Mouse (Mus musculus): ENCODE data around the gene Fgfr2. TPM values are rescaled to one million over a fixed set of nuclear protein-coding genes. Genes with fewer than 3 reads are reported as not detected.

The Fgfr2 gene
- polyA plus RNA-seq, 1 experiment = 12.0 TPM

GRCm38 (mm10) chr7:132738844-132739243, 384.3 kb downstream of the Fgfr2 start:
- H3K4me3 ChIP-seq (ENCODE audit: insufficient read depth, low read depth, low read length) = no peak overlapping the region
- H3K4me1 ChIP-seq (ENCODE audit: control insufficient read depth, insufficient read depth, insufficient read length, low read length) = peaks cover 39% of the 10 kb centered on the region
- H3K27ac ChIP-seq (replicated peaks; ENCODE audit: low read depth, low read length) = no peak overlapping the region

- peaks cover 57% of the 10 kb centered on the region for H3K4me1 ChIP-seq (ENCODE audit: control insufficient read depth, insufficient read depth, insufficient read length, low read length)
- H3K4me3 ChIP-seq (ENCODE audit: insufficient read depth, low read depth, low read length) = no peak overlapping the region
- H3K27ac ChIP-seq (replicated peaks; ENCODE audit: low read depth, low read length) = peak overlapping the region; percentile 75
These were observed 386.9 kb downstream of the Fgfr2 start for GRCm38 (mm10) chr7:132736099-132736862.

- Histone ChIP-seq H3K27ac (replicated peaks; ENCODE audit: low read depth, low read length) (peak overlapping the region; percentile 75), H3K4me1 (ENCODE audit: control insufficient read depth, insufficient read depth, insufficient read length, low read length) (peaks cover 63% of the 10 kb centered on the region), H3K4me3 (ENCODE audit: insufficient read depth, low read depth, low read length) (no peak overlapping the region)
These were observed 388.0 kb downstream of the Fgfr2 start for GRCm38 (mm10) chr7:132735145-132735544.

GRCm38 (mm10) chr7:132734222-132734621, 388.9 kb downstream of the Fgfr2 start:
- peaks cover 70% of the 10 kb centered on the region for H3K4me1 ChIP-seq (ENCODE audit: control insufficient read depth, insufficient read depth, insufficient read length, low read length)
- H3K27ac ChIP-seq (replicated peaks; ENCODE audit: low read depth, low read length) = peak overlapping the region; percentile 35; the same call in 1 of the 2 replicates
- no peak overlapping the region for H3K4me3 ChIP-seq (ENCODE audit: insufficient read depth, low read depth, low read length)

DNA sequence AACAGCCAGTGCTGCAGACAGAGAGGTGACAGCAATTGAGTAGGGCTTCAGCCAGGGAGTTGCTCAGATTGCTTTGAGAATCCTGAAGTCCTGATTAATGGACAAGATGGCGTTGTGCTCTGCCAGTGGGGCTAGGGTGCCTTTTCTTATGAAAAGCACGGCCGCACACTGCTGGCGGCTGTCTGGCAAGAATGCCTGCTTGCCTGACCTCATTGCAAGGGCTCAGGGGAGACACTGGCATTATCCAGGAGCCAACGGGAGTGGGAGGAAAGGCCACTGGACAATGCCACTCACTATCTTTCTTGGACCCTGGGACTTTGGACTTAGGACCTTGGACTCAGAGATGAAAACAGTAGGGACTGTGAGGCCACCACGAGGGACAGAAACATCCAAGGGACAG, 389.6 kb downstream of the Fgfr2 start:
- peak overlapping the region; percentile 35; the same call in 1 of the 2 replicates for H3K27ac ChIP-seq (replicated peaks; ENCODE audit: low read depth, low read length)
- H3K4me3 ChIP-seq (ENCODE audit: insufficient read depth, low read depth, low read length) = no peak overlapping the region
- H3K4me1 ChIP-seq (ENCODE audit: control insufficient read depth, insufficient read depth, insufficient read length, low read length) = peaks cover 73% of the 10 kb centered on the region

- peaks cover 68% of the 10 kb centered on the region for H3K4me1 ChIP-seq (ENCODE audit: control insufficient read depth, insufficient read depth, insufficient read length, low read length)
- no peak overlapping the region for H3K4me3 ChIP-seq (ENCODE audit: insufficient read depth, low read depth, low read length)
- H3K27ac ChIP-seq (replicated peaks; ENCODE audit: low read depth, low read length) = no peak overlapping the region
These were observed 390.9 kb downstream of the Fgfr2 start for GRCm38 (mm10) chr7:132732136-132732789.

DNA sequence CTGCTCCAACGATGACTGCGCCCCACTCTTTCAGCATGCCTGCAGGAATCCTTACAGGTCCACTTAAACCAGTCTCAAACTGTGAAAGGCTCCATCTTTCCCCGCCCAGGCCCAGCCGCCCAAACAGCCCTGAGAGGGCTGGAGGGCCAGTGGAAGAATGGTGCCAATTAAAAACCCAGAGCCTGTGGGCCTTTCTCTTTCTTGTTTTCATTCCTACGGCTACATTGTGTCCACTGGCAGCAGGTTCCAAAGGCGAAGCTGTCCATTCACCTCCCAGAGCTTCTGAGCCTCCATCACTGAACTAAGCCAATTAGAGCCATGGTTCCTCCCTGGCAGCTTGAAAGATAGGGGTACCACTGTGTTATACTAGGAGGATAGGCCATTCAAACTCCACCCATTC, 391.6 kb downstream of the Fgfr2 start:
- H3K4me3 ChIP-seq (ENCODE audit: insufficient read depth, low read depth, low read length) = no peak overlapping the region

GRCm38 (mm10) chr7:132730510-132730909, 392.6 kb downstream of the Fgfr2 start:
- Histone ChIP-seq H3K27ac (replicated peaks; ENCODE audit: low read depth, low read length) (no peak overlapping the region; the same call in 1 of the 2 replicates), H3K4me3 (ENCODE audit: insufficient read depth, low read depth, low read length) (no peak overlapping the region), H3K4me1 (ENCODE audit: control insufficient read depth, insufficient read depth, insufficient read length, low read length) (peaks cover 61% of the 10 kb centered on the region)

More for the DNA sequence above, 391.6 kb downstream of the Fgfr2 start:
- Histone ChIP-seq H3K4me1 (ENCODE audit: control insufficient read depth, insufficient read depth, insufficient read length, low read length) (peaks cover 67% of the 10 kb centered on the region), H3K27ac (replicated peaks; ENCODE audit: low read depth, low read length) (0 out of 2 replicates have a peak overlapping the region, but pooled peaks have one; percentile 19)

DNA sequence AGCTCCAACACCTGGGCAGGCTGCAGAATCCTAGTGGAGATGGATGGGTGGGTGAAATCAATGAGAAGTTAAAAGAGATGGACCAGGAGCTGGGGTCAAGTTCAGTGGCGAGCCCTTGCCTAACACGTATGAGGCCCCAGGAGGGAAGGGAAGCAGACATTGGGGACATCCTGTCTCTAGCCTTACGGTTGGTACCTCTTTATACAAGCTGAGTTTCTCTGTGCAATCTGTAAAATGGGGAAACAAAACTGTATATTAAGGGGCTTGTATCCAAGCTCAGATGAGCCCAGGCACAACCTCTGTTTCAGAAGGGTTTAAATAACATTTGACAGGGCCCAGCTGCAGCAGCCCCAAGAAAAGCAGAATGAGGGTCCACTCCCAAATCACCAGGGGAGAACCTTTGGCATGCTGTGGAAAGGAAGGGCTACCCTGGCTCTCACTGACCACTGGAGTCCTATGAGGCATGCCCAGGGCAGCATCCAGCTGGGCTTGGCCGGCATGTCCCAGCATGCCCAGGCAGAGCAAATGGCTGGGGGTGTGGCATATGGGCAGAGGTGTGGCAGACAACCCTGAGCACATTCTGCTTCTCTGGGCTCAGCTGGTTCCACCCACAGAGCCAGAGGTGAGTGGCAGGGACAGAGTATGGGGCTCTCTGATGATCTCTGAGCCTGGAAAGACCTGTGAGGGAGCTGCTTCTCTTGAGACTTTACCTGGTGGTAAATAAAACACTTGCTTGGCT, 393.9 kb downstream of the Fgfr2 start:
- peaks cover 58% of the 10 kb centered on the region for H3K4me1 ChIP-seq (ENCODE audit: control insufficient read depth, insufficient read depth, insufficient read length, low read length)

DNA sequence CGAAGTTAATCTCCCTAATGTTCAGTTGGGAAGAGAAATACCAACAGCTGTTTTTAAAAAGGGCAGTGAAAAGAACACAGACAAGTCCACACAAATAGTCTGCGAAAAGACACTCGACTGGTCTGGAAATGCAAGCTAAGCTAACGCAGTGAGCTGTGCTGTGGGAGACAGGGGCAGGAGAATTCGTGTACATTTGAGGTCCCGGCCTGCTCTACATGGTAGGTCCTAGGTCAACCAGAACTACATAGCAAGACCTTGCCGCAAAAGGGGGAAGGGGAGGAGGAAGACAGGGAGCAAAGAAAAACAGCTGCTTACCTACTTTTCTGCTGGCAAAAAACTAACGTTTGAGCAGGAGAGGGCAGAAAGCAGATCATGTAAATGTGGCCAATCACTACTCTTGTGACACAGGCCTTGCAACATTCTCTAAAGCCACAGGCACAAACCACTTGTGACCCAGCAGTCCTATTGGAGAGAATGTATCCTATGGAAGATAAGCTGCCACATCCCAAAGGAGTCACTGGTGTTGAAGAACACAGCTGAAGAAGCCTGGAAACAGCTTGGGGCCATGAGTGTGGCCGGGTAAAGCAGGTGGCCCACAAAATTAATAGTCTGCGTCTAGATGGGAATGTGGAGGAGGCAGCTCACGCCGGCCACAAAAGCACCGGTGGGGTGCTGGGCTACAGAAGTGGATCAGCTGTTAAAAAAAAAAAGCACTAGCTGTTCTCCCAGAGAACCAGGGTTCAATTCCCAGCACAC, 396.9 kb downstream of the Fgfr2 start:
- Histone ChIP-seq H3K27ac (replicated peaks; ENCODE audit: low read depth, low read length) (peak overlapping the region; percentile 79), H3K4me3 (ENCODE audit: insufficient read depth, low read depth, low read length) (no peak overlapping the region), H3K4me1 (ENCODE audit: control insufficient read depth, insufficient read depth, insufficient read length, low read length) (peaks cover 50% of the 10 kb centered on the region)

More for the DNA sequence above, 393.9 kb downstream of the Fgfr2 start:
- 0 out of 2 replicates have a peak overlapping the region, but pooled peaks have one; percentile 5 for H3K27ac ChIP-seq (replicated peaks; ENCODE audit: low read depth, low read length)
- no peak overlapping the region for H3K4me3 ChIP-seq (ENCODE audit: insufficient read depth, low read depth, low read length)

- H3K4me1 ChIP-seq (ENCODE audit: control insufficient read depth, insufficient read depth, insufficient read length, low read length) = peaks cover 55% of the 10 kb centered on the region
- no peak overlapping the region for H3K4me3 ChIP-seq (ENCODE audit: insufficient read depth, low read depth, low read length)
- H3K27ac ChIP-seq (replicated peaks; ENCODE audit: low read depth, low read length) = peak overlapping the region; percentile 64
These were observed 398.6 kb downstream of the Fgfr2 start for GRCm38 (mm10) chr7:132724501-132725062.

- no peak overlapping the region for H3K4me3 ChIP-seq (ENCODE audit: insufficient read depth, low read depth, low read length)
- H3K4me1 ChIP-seq (ENCODE audit: control insufficient read depth, insufficient read depth, insufficient read length, low read length) = peaks cover 49% of the 10 kb centered on the region
- peak overlapping the region; percentile 87 for H3K27ac ChIP-seq (replicated peaks; ENCODE audit: low read depth, low read length)
These were observed 399.2 kb downstream of the Fgfr2 start for GRCm38 (mm10) chr7:132723906-132724305.

DNA sequence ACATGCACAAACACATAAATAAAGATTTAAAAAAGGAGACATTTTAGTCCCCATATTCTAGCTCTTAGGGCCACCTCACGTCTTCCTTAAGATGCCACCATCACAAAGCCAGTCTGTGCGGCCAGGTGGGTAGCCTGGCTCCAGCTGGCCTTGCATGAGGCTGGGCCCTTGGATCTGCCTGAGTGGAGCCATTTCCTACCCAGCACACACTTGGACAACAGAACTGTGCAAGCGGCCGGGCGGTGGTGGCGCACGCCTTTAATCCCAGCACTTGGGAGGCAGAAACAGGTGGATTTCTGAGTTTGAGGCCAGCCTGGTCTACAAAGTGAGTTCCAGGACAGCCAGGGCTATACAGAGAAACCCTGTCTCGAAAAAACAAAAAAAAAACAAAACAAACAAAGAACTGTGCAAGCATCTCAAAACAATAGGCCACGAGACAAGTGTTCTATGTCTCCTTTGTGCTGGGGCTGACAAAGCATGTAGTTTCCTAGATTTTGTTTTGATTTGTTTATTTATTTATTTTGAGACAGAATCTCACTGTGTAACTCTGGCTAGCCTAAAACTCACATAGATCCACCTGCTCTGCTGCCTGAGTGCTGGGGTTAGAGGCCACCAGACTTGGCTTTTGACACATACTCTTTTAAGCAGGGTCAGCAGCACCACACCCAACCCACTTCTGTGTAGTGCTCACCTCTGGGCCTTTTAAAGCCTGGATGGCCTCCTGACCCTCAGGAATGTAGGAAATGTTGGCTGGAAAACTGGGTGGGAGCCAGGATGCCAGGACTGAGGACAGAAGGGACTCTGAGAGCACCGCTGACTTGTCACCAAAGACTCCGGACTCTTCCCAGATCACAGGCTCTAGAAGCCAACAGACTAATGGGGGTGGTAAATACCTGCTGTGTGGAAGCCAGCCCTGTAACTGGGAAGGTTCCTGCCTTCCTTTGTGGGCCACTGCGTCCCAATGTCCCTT, 400.5 kb downstream of the Fgfr2 start:
- Histone ChIP-seq H3K27ac (replicated peaks; ENCODE audit: low read depth, low read length) (peak overlapping the region; percentile 87), H3K4me3 (ENCODE audit: insufficient read depth, low read depth, low read length) (no peak overlapping the region), H3K4me1 (ENCODE audit: control insufficient read depth, insufficient read depth, insufficient read length, low read length) (peaks cover 56% of the 10 kb centered on the region)
